Mouse (Mus musculus) intestine, embryonic 16.5 days (tissue): ENCODE results near the gene Man2a2. TPM values are rescaled to one million over a fixed set of nuclear protein-coding genes. Genes with fewer than 3 reads are reported as not detected.

Source experiments
- ATAC-seq: fragments of 200-750 bp; cut with Nextera tagmentation; 2 replicates; pipeline ENCODE4 v1.8.0; 2017; ENCODE audit warnings: moderate TSS enrichment, moderate library complexity
- H3K27ac ChIP-seq: fragments of 300-500 bp; sonication (generic); 2 replicates; pipeline ENCODE4 v1.5.1; 2014; ENCODE audit warnings: mild to moderate bottlenecking, low read length
- H3K27me3 ChIP-seq: fragments of 300-500 bp; sonication (generic); replicated peaks from 2 replicates; pipeline ENCODE4 v1.6.1; 2014; ENCODE audit warnings: low read length, control low read depth, mixed read lengths; ENCODE audit not compliant: control insufficient read depth, insufficient read depth
- H3K36me3 ChIP-seq: fragments of 300-500 bp; sonication (generic); 2 replicates; pipeline ENCODE4 v1.6.1; 2014; ENCODE audit warnings: low read length, control low read depth; ENCODE audit not compliant: control insufficient read depth, insufficient read depth
- H3K4me1 ChIP-seq: fragments of 300-500 bp; sonication (generic); 2 replicates; pipeline ENCODE4 v1.6.1; 2014; ENCODE audit warnings: low read length, control low read depth, mixed read lengths; ENCODE audit not compliant: control insufficient read depth, insufficient read depth
- H3K4me2 ChIP-seq: fragments of 300-500 bp; sonication (generic); 2 replicates; pipeline ENCODE4 v1.6.1; 2014; ENCODE audit warnings: low read depth, low read length, control low read depth
- H3K4me3 ChIP-seq: fragments of 300-500 bp; sonication (generic); 2 replicates; pipeline ENCODE4 v1.5.1; 2014; ENCODE audit warnings: mild to moderate bottlenecking, low read length
- H3K9ac ChIP-seq: fragments of 300-500 bp; sonication (generic); 2 replicates; pipeline ENCODE4 v1.6.1; 2014; ENCODE audit warnings: low read depth, low read length
- H3K9me3 ChIP-seq: fragments of 300-500 bp; sonication (generic); 2 replicates; pipeline ENCODE4 v1.6.1; 2016; ENCODE audit warnings: low read length, control low read depth; ENCODE audit not compliant: control insufficient read depth
- WGBS: fragments of 180-500 bp; shearing (Covaris S2); extraction: QIAGEN DNeasy Blood & Tissue Kit; methylation state at CpG from one replicate; pipeline ENCODE4 v1.1.7; 2014; 5-methylcytosine and 5-hydroxymethylcytosine counted together
- polyA plus RNA-seq: library from polyadenylated mRNA; unstranded; fragments of >200 nt; fragmentation: Nextera tagmentation; extraction: Ambion mirVana; gene quantifications from 2 replicates; pipeline ENCODE4 v1.2.1, GENCODE M21; 2015

The Man2a2 gene
- polyA plus RNA-seq, 1 experiment from 2014 or later: 8.0 TPM

DNA sequence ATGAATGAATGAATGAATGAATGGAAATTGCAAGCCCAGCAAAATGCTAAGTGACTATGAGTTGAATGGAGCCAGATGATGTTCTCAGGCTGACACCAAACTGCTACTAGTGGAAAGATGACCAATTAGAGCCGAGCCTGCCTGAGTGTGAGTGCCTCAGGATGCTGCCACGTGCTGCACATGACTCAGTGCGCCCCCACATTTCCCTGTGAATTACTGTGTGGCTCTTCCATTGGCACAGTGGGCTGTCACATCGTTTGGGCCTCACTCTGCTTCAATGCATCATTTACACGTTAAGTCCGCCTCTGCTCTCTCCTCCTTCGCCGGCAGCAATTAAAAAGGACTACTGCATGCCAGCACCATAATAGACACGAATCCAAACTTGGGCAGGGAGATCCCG, 41.1 kb upstream of the Man2a2 start:
- no peaks in the 10 kb centered on the region for H3K36me3 ChIP-seq
- peaks cover 5% of the 10 kb centered on the region for H3K4me1 ChIP-seq
- no peaks in the 10 kb centered on the region for H3K9me3 ChIP-seq
- H3K4me2 ChIP-seq: no peak overlapping the region
- H3K27me3 ChIP-seq: no peaks in the 10 kb centered on the region
- no peak overlapping the region for H3K27ac ChIP-seq
- H3K9ac ChIP-seq: no peak overlapping the region
- 80% methylated on average over 10 of the region's 10 CpGs for whole genome bisulfite sequencing
- no peak for ATAC-seq
- no peak overlapping the region for H3K4me3 ChIP-seq

DNA sequence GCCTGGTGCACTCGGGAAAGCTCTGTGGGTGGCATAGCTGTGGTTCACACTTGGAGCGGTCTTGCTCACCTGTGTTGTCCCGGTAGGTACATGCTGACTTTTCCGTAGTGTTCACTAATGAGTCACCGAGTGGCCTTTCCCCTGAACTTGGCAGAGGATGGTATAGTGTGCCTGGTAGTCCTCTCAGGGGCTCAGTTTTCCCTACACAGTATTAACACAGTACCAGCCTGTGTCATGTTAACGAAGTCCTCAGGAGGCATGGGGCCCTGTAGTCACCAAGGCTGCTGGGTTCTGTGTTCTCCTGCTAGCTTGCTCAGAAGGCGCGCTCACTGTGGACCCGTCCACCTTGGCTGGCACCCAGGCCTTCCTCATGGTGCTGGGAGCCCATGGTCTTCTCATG, 39.2 kb upstream of the Man2a2 start:
- Histone ChIP-seq H3K27ac (no peak overlapping the region), H3K4me1 (peaks cover 5% of the 10 kb centered on the region), H3K36me3 (no peaks in the 10 kb centered on the region), H3K4me2 (no peak overlapping the region), H3K4me3 (no peak overlapping the region), H3K9me3 (no peaks in the 10 kb centered on the region), H3K27me3 (no peaks in the 10 kb centered on the region), H3K9ac (no peak overlapping the region)
- ATAC-seq: no peak
- 83% methylated on average over 9 of the region's 9 CpGs for WGBS

DNA sequence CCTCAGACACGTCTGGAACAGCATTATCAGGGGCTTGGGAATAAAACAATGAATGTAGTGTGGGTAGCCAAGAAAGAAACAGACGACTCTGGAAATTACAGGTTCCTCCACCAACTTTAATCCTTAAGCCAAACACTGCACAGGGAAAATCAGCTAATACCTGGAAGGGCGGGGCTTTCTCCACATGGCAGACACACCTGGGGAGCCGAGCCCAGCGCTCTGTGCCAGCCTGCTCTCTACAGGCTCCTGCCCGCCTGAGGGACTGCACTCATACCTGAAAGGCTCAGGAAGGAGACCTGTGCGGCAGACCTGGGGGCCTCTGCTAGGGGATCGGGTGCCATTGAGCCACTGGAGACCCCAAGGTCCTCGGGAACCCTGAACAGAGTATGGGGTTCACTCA, 36.5 kb upstream of the Man2a2 start:
- H3K4me2 ChIP-seq: no peak overlapping the region
- no peak overlapping the region for H3K27ac ChIP-seq
- H3K4me1 ChIP-seq: peaks cover 14% of the 10 kb centered on the region
- WGBS: 63% methylated on average over 9 of the region's 9 CpGs
- no peaks in the 10 kb centered on the region for H3K36me3 ChIP-seq
- no peaks in the 10 kb centered on the region for H3K9me3 ChIP-seq
- no peaks in the 10 kb centered on the region for H3K27me3 ChIP-seq
- H3K9ac ChIP-seq: 0 out of 2 replicates have a peak overlapping the region, but pooled peaks have one; percentile 36
- no peak overlapping the region for H3K4me3 ChIP-seq
- ATAC-seq: no peak

DNA sequence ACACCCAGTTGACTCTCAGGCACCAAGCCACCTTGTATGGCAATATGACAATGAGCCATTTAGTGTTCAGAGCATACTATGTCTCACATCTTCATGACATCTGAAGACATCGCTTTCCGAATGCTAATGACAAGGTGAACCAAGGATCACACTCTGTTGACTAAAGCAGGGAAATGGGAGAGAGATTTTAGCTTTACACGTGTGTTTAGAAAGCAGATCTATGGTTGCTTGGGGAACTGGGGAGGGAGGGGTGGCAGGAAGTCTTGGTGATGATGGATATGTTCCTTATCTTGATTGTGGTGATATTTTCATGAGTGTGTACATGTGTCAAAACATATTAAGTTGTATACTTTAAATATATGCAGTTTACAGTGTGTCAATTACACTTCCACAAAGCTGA, 35.0 kb upstream of the Man2a2 start:
- Histone ChIP-seq H3K4me2 (no peak overlapping the region), H3K4me3 (no peak overlapping the region), H3K27ac (no peak overlapping the region), H3K9ac (no peak overlapping the region), H3K27me3 (no peaks in the 10 kb centered on the region), H3K4me1 (peaks cover 20% of the 10 kb centered on the region), H3K9me3 (no peaks in the 10 kb centered on the region), H3K36me3 (no peaks in the 10 kb centered on the region)
- no peak for ATAC-seq
- 81% methylated on average over 3 of the region's 3 CpGs for WGBS

DNA sequence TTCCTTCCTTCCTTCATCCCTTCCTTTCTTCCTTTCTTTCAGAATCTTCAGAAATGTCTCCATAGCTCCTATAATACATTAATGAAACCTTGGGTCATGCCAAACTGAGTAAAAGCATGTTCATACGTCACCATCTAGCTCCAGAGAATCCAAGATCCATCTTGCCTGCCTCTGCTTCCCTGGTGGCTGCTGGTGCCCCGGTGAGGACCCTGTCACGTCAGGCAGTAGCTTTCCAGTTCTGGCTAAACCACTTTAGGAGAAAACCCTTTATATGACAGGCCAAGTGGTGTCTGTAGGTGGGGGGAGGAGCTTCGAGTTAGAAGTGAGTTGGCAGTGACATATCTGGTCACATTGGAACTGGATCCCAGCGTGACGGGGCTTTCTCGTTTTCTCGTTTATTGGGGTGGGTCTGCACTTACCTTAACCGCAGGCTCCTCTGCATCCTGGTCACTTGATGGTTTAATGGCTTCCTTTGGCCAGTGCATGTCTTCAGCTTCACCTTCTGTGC, 34.1 kb upstream of the Man2a2 start, which contains the start of gene Furin:
Gene Furin, minus strand, starts transcription at position 249 of the 508 bp plus-strand sequence.
- no peak within 1 kb of the TSS; the same call in 1 of the 2 replicates for H3K9ac ChIP-seq
- 67% methylated on average over 9 of the region's 9 CpGs for WGBS
- no peak within 1 kb of the TSS for H3K27ac ChIP-seq

DNA sequence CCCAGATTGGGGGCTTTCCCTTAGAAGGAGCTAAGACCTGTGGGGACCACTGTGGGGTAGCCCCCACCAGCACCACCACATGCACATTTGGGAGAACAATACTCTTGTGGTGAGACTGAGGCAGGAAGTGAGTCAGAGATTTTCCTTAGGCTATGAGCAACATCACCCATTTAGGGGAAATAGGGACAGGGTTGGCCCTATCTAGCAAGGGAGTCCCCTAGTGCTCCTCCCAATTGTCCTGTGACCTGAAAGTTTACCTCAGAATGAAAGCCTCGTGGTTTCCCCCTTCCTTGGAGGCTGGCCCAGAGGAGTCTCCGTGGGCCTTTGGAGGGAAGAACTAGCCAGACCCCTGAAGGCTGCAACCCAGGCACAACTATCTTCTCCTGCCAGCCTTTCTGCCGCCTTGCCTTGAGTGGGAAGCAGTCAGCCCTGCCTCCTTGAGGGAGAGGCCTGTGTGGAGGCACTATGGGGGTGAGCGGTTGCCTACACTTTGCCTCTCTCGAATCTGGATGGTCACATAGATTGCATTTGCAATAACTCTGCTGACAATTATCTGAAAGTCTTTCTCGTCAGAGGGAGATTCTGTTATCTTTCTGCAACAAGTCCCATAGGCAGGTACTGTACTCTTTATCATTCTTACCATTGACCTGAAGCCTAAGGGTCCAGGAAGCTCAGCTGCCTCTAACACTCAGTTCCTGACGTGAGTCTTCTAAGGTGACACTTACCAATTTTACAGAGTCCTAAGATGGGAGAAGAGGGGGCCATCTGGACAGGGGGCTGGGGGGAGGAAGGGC, 33.1 kb upstream of the Man2a2 start:
- Histone ChIP-seq H3K9ac (no peak overlapping the region; the same call in 1 of the 2 replicates), H3K27me3 (no peaks in the 10 kb centered on the region), H3K27ac (no peak overlapping the region), H3K4me2 (no peak overlapping the region), H3K36me3 (no peaks in the 10 kb centered on the region), H3K9me3 (no peaks in the 10 kb centered on the region), H3K4me3 (no peak overlapping the region), H3K4me1 (peaks cover 34% of the 10 kb centered on the region)
- no peak for ATAC-seq
- WGBS: 62% methylated on average over 7 of the region's 7 CpGs

More for the DNA sequence above, 34.1 kb upstream of the Man2a2 start, which contains the start of gene Furin:
- H3K4me2 ChIP-seq: no peak within 1 kb of the TSS
- no peaks in the 10 kb centered on the region for H3K36me3 ChIP-seq
- H3K27me3 ChIP-seq: no peaks in the 10 kb centered on the region
- peaks cover 29% of the 10 kb centered on the region for H3K4me1 ChIP-seq
- ATAC-seq: no peak
- H3K9me3 ChIP-seq: no peaks in the 10 kb centered on the region
- no peak within 1 kb of the TSS for H3K4me3 ChIP-seq

DNA sequence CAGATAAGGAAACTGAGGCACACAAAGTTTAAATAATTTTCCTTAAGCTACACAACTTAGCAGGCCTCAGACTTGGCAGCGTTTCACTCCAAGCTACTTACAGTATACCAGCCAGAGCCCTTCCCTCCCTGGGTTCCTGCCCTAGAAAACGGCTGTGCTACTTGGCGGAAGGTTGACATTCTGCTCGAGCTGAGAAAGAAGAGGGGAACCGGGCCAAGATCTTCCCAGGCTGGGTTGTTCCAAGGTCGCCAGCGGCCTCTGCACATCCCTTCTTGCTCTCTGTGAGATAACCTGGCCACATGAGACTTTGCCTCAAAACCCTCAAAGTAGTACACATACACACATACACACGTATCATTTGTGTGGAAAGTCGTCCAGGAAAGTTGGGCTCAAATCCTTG, 32.4 kb upstream of the Man2a2 start:
- no peak for ATAC-seq
- no peaks in the 10 kb centered on the region for H3K27me3 ChIP-seq
- H3K4me1 ChIP-seq: peaks cover 34% of the 10 kb centered on the region
- H3K9ac ChIP-seq: peak overlapping the region; percentile 94
- H3K36me3 ChIP-seq: no peaks in the 10 kb centered on the region
- H3K9me3 ChIP-seq: no peaks in the 10 kb centered on the region
- H3K27ac ChIP-seq: peak overlapping the region; percentile 89
- 44% methylated on average over 9 of the region's 9 CpGs for WGBS
- H3K4me3 ChIP-seq: peak overlapping the region; percentile 85; the same call in 1 of the 2 replicates
- peak overlapping the region; percentile 85 for H3K4me2 ChIP-seq

DNA sequence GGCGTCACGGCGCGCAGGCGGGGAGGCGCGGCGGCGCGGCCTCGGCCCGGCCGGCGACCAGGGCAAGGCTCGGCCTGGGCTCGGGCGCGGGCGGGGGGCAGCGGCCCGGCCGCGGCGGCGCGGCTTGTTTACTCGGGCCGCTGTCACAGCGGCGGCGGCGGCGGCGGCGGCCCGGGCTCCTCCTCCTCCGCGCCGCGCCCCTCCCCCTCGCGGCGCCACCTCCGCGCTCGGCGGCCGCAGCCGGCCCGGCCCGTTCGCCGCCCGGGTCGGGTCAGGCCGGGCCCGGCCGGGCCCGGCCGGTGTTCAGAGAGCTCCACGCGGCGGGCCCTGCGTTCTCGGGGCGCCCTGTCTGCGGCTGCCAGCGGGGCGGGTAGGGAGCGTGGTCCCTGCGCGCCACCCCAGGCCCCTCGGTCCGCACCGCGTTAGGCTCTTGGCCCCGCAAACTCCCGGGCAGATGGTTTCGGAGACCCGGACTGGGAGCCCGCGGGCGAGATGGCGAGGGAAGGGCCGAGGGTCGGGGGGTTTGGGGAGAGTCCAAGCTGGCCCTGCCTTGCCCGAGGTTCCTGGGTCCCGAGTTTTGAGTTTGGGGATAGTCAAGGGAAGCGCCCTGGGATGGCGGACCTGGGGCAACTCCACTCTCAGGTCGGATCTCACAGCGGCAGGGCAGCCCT, 31.6 kb upstream of the Man2a2 start:
- no peaks in the 10 kb centered on the region for H3K9me3 ChIP-seq
- peak overlapping the region; percentile 89 for H3K27ac ChIP-seq
- no peaks in the 10 kb centered on the region for H3K36me3 ChIP-seq
- H3K9ac ChIP-seq: peak overlapping the region; percentile 94
- peak overlapping the region; percentile 85 for H3K4me2 ChIP-seq
- peak; percentile 77 for ATAC-seq
- H3K27me3 ChIP-seq: no peaks in the 10 kb centered on the region
- WGBS: 1% methylated on average over 57 of the region's 92 CpGs
- H3K4me3 ChIP-seq: peak overlapping the region; percentile 85
- H3K4me1 ChIP-seq: peaks cover 33% of the 10 kb centered on the region

DNA sequence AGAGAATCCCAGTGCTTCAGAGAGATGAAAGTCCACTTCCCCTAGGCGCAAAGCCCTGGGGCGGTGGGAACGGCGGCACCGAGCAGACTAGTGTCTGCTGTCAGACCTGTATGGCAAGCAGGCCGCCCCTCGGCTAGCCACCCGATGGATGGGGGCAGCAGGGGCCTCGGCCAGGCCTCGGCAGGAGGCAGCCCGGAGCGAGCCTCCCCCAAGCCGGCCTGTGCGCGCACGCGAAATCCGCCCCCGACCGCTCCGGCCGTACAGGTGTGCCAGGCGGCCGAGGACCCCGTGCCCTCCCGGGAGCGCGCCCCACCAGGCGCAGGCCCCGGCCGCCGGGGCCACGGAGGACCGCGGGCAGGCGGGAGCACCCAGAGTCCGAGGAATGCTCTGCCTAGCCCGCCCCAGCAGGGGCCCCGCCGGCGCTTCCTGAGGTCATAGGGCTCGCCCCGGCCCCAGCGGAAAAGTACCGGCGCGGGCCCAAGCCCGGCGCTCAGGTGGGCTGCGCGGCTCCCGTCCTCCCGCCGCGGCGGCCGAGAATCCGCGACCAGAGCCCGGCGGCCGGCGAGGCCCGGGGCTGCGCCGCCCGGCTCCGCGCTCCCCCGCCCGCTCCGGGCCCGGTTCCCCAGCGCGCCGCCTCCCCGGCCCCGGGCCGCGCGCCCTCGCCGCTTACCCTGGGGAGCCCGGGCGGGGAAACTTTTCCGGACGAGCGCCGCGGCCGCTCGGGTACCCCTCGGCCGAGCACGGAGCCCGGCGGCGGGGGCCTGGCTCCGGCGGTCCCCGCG, 30.9 kb upstream of the Man2a2 start:
- peak; percentile 62 for ATAC-seq
- H3K9ac ChIP-seq: peak overlapping the region; percentile 94

More for the DNA sequence above, 30.9 kb upstream of the Man2a2 start:
- Histone ChIP-seq H3K9me3 (no peaks in the 10 kb centered on the region), H3K36me3 (peaks cover 2% of the 10 kb centered on the region; the same call in 1 of the 2 replicates), H3K4me3 (peak overlapping the region; percentile 85), H3K4me2 (peak overlapping the region; percentile 85), H3K4me1 (peaks cover 29% of the 10 kb centered on the region), H3K27me3 (no peaks in the 10 kb centered on the region), H3K27ac (peak overlapping the region; percentile 89)
- WGBS: under 1% methylated on average over 77 of the region's 102 CpGs
